Comparison of ENCODE assay signal across 25 mouse cellular contexts in the genomic region with DNA sequence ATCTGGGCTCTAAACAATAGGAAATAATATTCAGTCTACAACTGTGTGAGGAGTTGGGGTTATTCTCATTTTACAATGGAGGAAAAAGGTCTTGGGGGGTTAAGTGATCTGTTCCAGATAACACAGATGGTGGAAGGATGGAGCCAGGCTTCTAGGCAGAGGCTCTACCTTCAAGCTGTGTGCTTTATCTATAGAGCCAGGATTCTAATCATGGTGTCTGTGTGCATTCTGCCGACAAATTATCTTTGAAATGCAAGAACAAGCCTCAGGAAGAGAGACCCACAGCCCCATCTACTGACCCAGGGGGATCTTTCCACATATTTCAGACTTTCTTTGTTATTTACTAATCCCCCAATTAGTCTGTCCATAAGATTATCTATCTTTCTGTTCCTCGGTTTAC.
"Had no signal": no experiment of that assay in that cellular context is flagged by ENCODE, and none has a peak within 500 bp of the region (broad histone marks: within the 10 kb centered on the region; RNA-seq: fewer than 3 reads in every experiment).

No protein-coding gene starts in this region.

- H3K9ac ChIP-seq: heart, embryonic 13.5 days; heart, embryonic 15.5 days; hindbrain, embryonic 14.5 days; limb, embryonic 12.5 days; liver, embryonic 13.5 days; liver, embryonic 15.5 days had no signal

- H3K27ac ChIP-seq: heart, adult 2 months; heart, embryonic 13.5 days; heart, embryonic 15.5 days; hindbrain, embryonic 14.5 days; layer of hippocampus, adult 2 months; left cerebral cortex, adult 2 months; limb, embryonic 10.5 days; limb, embryonic 12.5 days; liver, embryonic 13.5 days; liver, embryonic 15.5 days had no signal

- H3K4me2 ChIP-seq: heart, embryonic 11.5 days; heart, embryonic 13.5 days; heart, embryonic 15.5 days; hindbrain, embryonic 14.5 days; limb, embryonic 12.5 days; liver, embryonic 11.5 days; liver, embryonic 13.5 days; liver, embryonic 15.5 days had no signal

- ATAC-seq: hindbrain, embryonic 16.5 days; intestine, postnatal 0 days had no signal

- H3K4me1 ChIP-seq: heart, embryonic 13.5 days; heart, embryonic 15.5 days; limb, embryonic 10.5 days; limb, embryonic 12.5 days; liver, embryonic 13.5 days; liver, embryonic 15.5 days had no signal

- DNase-seq: gastrocnemius, postnatal 14 days; gastrocnemius, postnatal 36 days; heart, adult 11 months; heart, adult 2 months; heart, postnatal 14 days; heart, postnatal 36 days; kidney, adult 18-20 months; kidney, adult 8-10 months; kidney, postnatal 10 days; kidney, postnatal 25 days; kidney, postnatal 4 days; liver; liver, embryonic 13.5 days had no signal

- H3K9me3 ChIP-seq: heart, embryonic 15.5 days; limb, embryonic 10.5 days; limb, embryonic 12.5 days; liver, embryonic 13.5 days; liver, embryonic 15.5 days had no signal

- H3K36me3 ChIP-seq: heart, embryonic 13.5 days; heart, embryonic 15.5 days; limb, embryonic 10.5 days; limb, embryonic 12.5 days; liver, embryonic 13.5 days; liver, embryonic 15.5 days had no signal

- H3K4me3 ChIP-seq: heart, adult 2 months; heart, embryonic 13.5 days; heart, embryonic 15.5 days; layer of hippocampus, adult 2 months; left cerebral cortex, adult 2 months; limb, embryonic 10.5 days; limb, embryonic 12.5 days; liver, embryonic 13.5 days; liver, embryonic 15.5 days had no signal

- H3K27me3 ChIP-seq: heart, embryonic 13.5 days; heart, embryonic 15.5 days; limb, embryonic 12.5 days; liver, embryonic 13.5 days; liver, embryonic 15.5 days had no signal
